Mouse (Mus musculus) cerebellum, postnatal 25 days (tissue): Measurements from ENCODE around the gene Map3k12.

Experiments
- DNase-seq, 2 experiments: peaks; one replicate each; pipeline ENCODE4 v3.0.0; 2021; ENCODE audit warnings: mixed read lengths in 2 of 2

Gene Map3k12

GRCm38 (mm10) chr15:102503447-102503846 is 13.4 kb downstream of the Map3k12 start, which contains the start of gene Gm10337:
Gene Gm10337 (plus strand): TSS chr15:102503722.
- DNase-seq: no peak

GRCm38 (mm10) chr15:102502254-102502840 is 14.5 kb downstream of the Map3k12 start:
- DNase-seq: no peak

GRCm38 (mm10) chr15:102501084-102501814 is 15.6 kb downstream of the Map3k12 start:
- no peak for DNase-seq

- no peak for DNase-seq
Measured at GRCm38 (mm10) chr15:102500479-102500878, 16.4 kb downstream of the Map3k12 start.

- DNase-seq: no peak
Measured at GRCm38 (mm10) chr15:102499851-102500250, 17.0 kb downstream of the Map3k12 start.

- DNase-seq: peak in 1 of 2 experiments; percentile 59
Measured at GRCm38 (mm10) chr15:102499370-102499769, 17.5 kb downstream of the Map3k12 start.

GRCm38 (mm10) chr15:102498322-102498721 is 18.5 kb downstream of the Map3k12 start:
- no peak for DNase-seq

GRCm38 (mm10) chr15:102487664-102488063 is 29.2 kb downstream of the Map3k12 start:
- no peak for DNase-seq

GRCm38 (mm10) chr15:102485853-102486252 is 31.0 kb downstream of the Map3k12 start:
- no peak for DNase-seq

GRCm38 (mm10) chr15:102483136-102483535 is 33.7 kb downstream of the Map3k12 start:
- no peak for DNase-seq

- no peak for DNase-seq
Measured at GRCm38 (mm10) chr15:102474520-102474919, 42.3 kb downstream of the Map3k12 start.

GRCm38 (mm10) chr15:102473246-102473645 is 43.6 kb downstream of the Map3k12 start:
- peak in 1 of 2 experiments; percentile 38 for DNase-seq

- no peak for DNase-seq
Measured at GRCm38 (mm10) chr15:102471727-102472126, 45.1 kb downstream of the Map3k12 start.

- DNase-seq: no peak
Measured at GRCm38 (mm10) chr15:102471295-102471645, 45.6 kb downstream of the Map3k12 start.

GRCm38 (mm10) chr15:102470605-102471294 is 46.1 kb downstream of the Map3k12 start:
- peak; percentile 91 to 96 for DNase-seq

GRCm38 (mm10) chr15:102470183-102470604 is 46.7 kb downstream of the Map3k12 start, which contains the start of gene Pcbp2:
Gene Pcbp2 (plus strand): TSS chr15:102470539.
- DNase-seq: peak; percentile 96 to 98

GRCm38 (mm10) chr15:102468675-102469370 is 48.0 kb downstream of the Map3k12 start:
- no peak for DNase-seq

GRCm38 (mm10) chr15:102463666-102464065 is 53.2 kb downstream of the Map3k12 start:
- DNase-seq: no peak

- no peak for DNase-seq
Measured at GRCm38 (mm10) chr15:102461430-102462075, 55.3 kb downstream of the Map3k12 start.

GRCm38 (mm10) chr15:102460971-102461370 is 55.9 kb downstream of the Map3k12 start:
- no peak for DNase-seq

GRCm38 (mm10) chr15:102460409-102460808 is 56.5 kb downstream of the Map3k12 start:
- peak; percentile 29 to 34 for DNase-seq

- no peak for DNase-seq
Measured at GRCm38 (mm10) chr15:102459847-102460246, 57.0 kb downstream of the Map3k12 start.
